Mouse (Mus musculus): ENCODE results near the gene Rsrc2.

- TF ChIP-seq CTCF (conservative IDR thresholded peaks at IDR 0.05; ENCODE audit: low read length) (no peak), POU5F1 (IDR thresholded peaks at IDR 0.05; ENCODE audit: borderline replicate concordance, low read length) (no peak), NANOG (IDR thresholded peaks at IDR 0.05; ENCODE audit: borderline replicate concordance, low read length) (no peak)
Measured at GRCm38 (mm10) chr5:123684221-123685144, 64.7 kb downstream of the Rsrc2 start, which contains the start of gene Clip1.

All from E14TG2a.4 (cell line).